Mouse (Mus musculus) right cerebral cortex, postnatal 4 days (tissue): ENCODE results near the gene 4930438A08Rik.

Experiments used
- DNase-seq: peaks from one replicate; pipeline ENCODE4 v3.0.0-alpha.2; 2022

The 4930438A08Rik gene

GRCm38 (mm10) chr11:58326781-58327180 is 52.2 kb downstream of the 4930438A08Rik start:
- no peak for DNase-seq

- DNase-seq, result no peak
Observed at GRCm38 (mm10) chr11:58329906-58330275, 55.3 kb downstream of the 4930438A08Rik start.

GRCm38 (mm10) chr11:58330276-58331148 is 55.9 kb downstream of the 4930438A08Rik start, which contains the start of the genes Zfp672 and Sh3bp5l:
TSS of gene Zfp672 (minus strand) at chr11:58330339.
TSS of gene Sh3bp5l (plus strand) at chr11:58330724.
- peak; percentile 81 for DNase-seq

GRCm38 (mm10) chr11:58331149-58331495 is 56.5 kb downstream of the 4930438A08Rik start:
- DNase-seq, result no peak

GRCm38 (mm10) chr11:58331546-58331945 is 56.9 kb downstream of the 4930438A08Rik start:
- no peak for DNase-seq

GRCm38 (mm10) chr11:58334746-58335145 is 60.1 kb downstream of the 4930438A08Rik start:
- DNase-seq, result no peak
